Mouse (Mus musculus) hindbrain, embryonic 16.5 days (tissue): ENCODE measurements around the gene Inpp4b. TPM values are rescaled to one million over a fixed set of nuclear protein-coding genes. Genes with fewer than 3 reads are reported as not detected.

Experiments used
- ATAC-seq: fragments of 200-750 bp; cut with Nextera tagmentation; 2 replicates; pipeline ENCODE4 v1.8.0; 2017; ENCODE audit warnings: moderate TSS enrichment, moderate library complexity
- H3K27ac ChIP-seq: fragments of 300-500 bp; sonication (generic); 2 replicates; pipeline ENCODE4 v1.5.1; 2014; ENCODE audit warnings: low read depth, mild to moderate bottlenecking, control low read depth, low read length, moderate library complexity
- H3K27me3 ChIP-seq: fragments of 300-500 bp; sonication (generic); replicated peaks from 2 replicates; pipeline ENCODE4 v1.6.1; 2014; ENCODE audit warnings: low read length; ENCODE audit not compliant: control insufficient read depth, insufficient read depth
- H3K36me3 ChIP-seq: fragments of 300-500 bp; sonication (generic); 2 replicates; pipeline ENCODE4 v1.6.1; 2014; ENCODE audit warnings: mild to moderate bottlenecking, low read length, moderate library complexity, mixed read lengths; ENCODE audit not compliant: control insufficient read depth, insufficient read depth
- H3K4me1 ChIP-seq: fragments of 300-500 bp; sonication (generic); 2 replicates; pipeline ENCODE4 v1.6.1; 2014; ENCODE audit warnings: low read depth, low read length; ENCODE audit not compliant: control insufficient read depth, insufficient read depth
- H3K4me2 ChIP-seq: fragments of 300-500 bp; sonication (generic); 2 replicates; pipeline ENCODE4 v1.6.1; 2014; ENCODE audit warnings: mild to moderate bottlenecking, low read length, control low read depth, moderate library complexity
- H3K4me3 ChIP-seq: fragments of 300-500 bp; sonication (generic); 2 replicates; pipeline ENCODE4 v1.5.1; 2014; ENCODE audit warnings: mild to moderate bottlenecking, low read length, control low read depth, moderate library complexity
- H3K9ac ChIP-seq: fragments of 300-500 bp; sonication (generic); 2 replicates; pipeline ENCODE4 v1.6.1; 2014; ENCODE audit warnings: low read depth, mild to moderate bottlenecking, control low read depth, low read length, moderate library complexity
- H3K9me3 ChIP-seq: fragments of 300-500 bp; sonication (generic); 2 replicates; pipeline ENCODE4 v1.6.1; 2014; ENCODE audit warnings: mild to moderate bottlenecking, low read length, moderate library complexity; ENCODE audit not compliant: control insufficient read depth
- WGBS: fragments of 180-500 bp; shearing (Covaris S2); extraction: QIAGEN DNeasy Blood & Tissue Kit; methylation state at CpG from one replicate; pipeline ENCODE4 v1.1.7; 2014; 5-methylcytosine and 5-hydroxymethylcytosine counted together
- polyA plus RNA-seq: library from polyadenylated mRNA; unstranded; fragments of >200 nt; fragmentation: Nextera tagmentation; extraction: Ambion mirVana; gene quantifications from 2 replicates; pipeline ENCODE4 v1.2.1, GENCODE M21; 2015

Inpp4b gene
- polyA plus RNA-seq, 1 experiment from 2014 or later, result 13.6 TPM

- no peak overlapping the region for H3K4me3 ChIP-seq
- H3K27me3 ChIP-seq, result no peaks in the 10 kb centered on the region
- H3K4me2 ChIP-seq, result no peak overlapping the region
- ATAC-seq, result no peak
- H3K4me1 ChIP-seq, result no peaks in the 10 kb centered on the region
- H3K9me3 ChIP-seq, result no peaks in the 10 kb centered on the region
- no peak overlapping the region for H3K27ac ChIP-seq
- 24% methylated on average over 4 of the region's 4 CpGs for WGBS
- no peaks in the 10 kb centered on the region for H3K36me3 ChIP-seq
- no peak overlapping the region for H3K9ac ChIP-seq
Measured at GRCm38 (mm10) chr8:81527661-81528060, 185.3 kb downstream of the Inpp4b start.

- Histone ChIP-seq H3K9ac (no peak overlapping the region), H3K4me1 (no peaks in the 10 kb centered on the region), H3K27me3 (no peaks in the 10 kb centered on the region), H3K4me2 (no peak overlapping the region), H3K36me3 (no peaks in the 10 kb centered on the region), H3K27ac (no peak overlapping the region), H3K4me3 (no peak overlapping the region), H3K9me3 (no peaks in the 10 kb centered on the region)
- 88% methylated on average over 3 of the region's 3 CpGs for WGBS
- ATAC-seq, result no peak
Measured at GRCm38 (mm10) chr8:81538310-81538709, 196.0 kb downstream of the Inpp4b start.

DNA sequence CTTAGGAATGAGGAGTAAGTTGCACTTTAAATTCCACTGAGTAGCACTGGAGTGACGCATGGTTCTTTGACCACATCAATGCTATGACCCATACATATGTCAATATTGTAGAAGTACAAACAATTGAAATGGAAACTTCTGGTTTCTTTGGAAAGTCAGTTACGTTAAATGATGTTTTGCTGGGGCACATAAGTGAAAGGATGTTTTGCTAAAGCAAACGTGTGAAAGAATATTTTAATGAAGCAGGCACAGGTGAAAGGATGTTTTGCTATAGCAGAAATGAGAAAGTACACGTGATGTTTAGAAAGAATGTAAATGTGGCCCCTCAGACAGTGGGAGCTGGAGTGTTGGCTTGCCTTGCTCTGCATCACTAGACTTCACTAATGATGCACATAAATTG, 216.2 kb downstream of the Inpp4b start:
- no peak overlapping the region for H3K9ac ChIP-seq
- H3K4me1 ChIP-seq, result no peaks in the 10 kb centered on the region
- H3K27ac ChIP-seq, result no peak overlapping the region
- H3K27me3 ChIP-seq, result no peaks in the 10 kb centered on the region
- no peak overlapping the region for H3K4me3 ChIP-seq
- H3K4me2 ChIP-seq, result no peak overlapping the region
- no peak for ATAC-seq
- H3K9me3 ChIP-seq, result no peaks in the 10 kb centered on the region
- H3K36me3 ChIP-seq, result no peaks in the 10 kb centered on the region
- WGBS, result 84% methylated on average over 4 of the region's 4 CpGs

DNA sequence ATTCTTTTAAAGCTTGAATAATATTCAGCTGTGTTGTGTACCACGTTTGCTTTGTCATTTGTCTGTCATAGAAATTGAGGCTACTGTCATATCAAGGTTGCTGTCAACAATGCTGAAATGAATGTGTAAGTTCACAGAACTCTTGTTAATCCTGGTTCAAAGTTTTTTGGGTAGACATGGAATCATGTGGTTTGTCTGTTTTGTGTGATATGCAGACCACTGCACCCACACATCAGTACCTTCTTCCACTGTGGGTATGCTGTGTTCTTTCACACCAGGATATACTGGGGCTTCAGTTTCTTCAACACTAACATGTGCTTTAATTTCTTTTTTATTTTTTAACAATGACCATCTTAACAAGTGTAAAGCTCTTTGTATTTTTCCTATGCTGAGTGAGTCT, 220.0 kb downstream of the Inpp4b start:
- no peak overlapping the region for H3K27ac ChIP-seq
- no peak overlapping the region for H3K9ac ChIP-seq
- ATAC-seq, result no peak
- H3K27me3 ChIP-seq, result no peaks in the 10 kb centered on the region
- H3K9me3 ChIP-seq, result no peaks in the 10 kb centered on the region
- H3K4me3 ChIP-seq, result no peak overlapping the region
- H3K4me1 ChIP-seq, result no peaks in the 10 kb centered on the region
- H3K36me3 ChIP-seq, result no peaks in the 10 kb centered on the region
- no peak overlapping the region for H3K4me2 ChIP-seq
- 69% methylated on average over 1 of the region's 1 CpGs for WGBS

- Histone ChIP-seq H3K9me3 (no peaks in the 10 kb centered on the region), H3K4me1 (no peaks in the 10 kb centered on the region), H3K27ac (no peak overlapping the region), H3K36me3 (no peaks in the 10 kb centered on the region), H3K9ac (no peak overlapping the region), H3K4me3 (no peak overlapping the region), H3K27me3 (no peaks in the 10 kb centered on the region), H3K4me2 (no peak overlapping the region)
- 88% methylated on average over 4 of the region's 4 CpGs for WGBS
- no peak for ATAC-seq
Measured at GRCm38 (mm10) chr8:81565484-81565883, 223.1 kb downstream of the Inpp4b start.

GRCm38 (mm10) chr8:81572319-81573104, 230.2 kb downstream of the Inpp4b start:
- Histone ChIP-seq H3K9ac (no peak overlapping the region), H3K4me1 (no peaks in the 10 kb centered on the region), H3K36me3 (no peaks in the 10 kb centered on the region), H3K4me2 (no peak overlapping the region), H3K27ac (no peak overlapping the region), H3K27me3 (no peaks in the 10 kb centered on the region), H3K9me3 (no peaks in the 10 kb centered on the region), H3K4me3 (no peak overlapping the region)
- WGBS, result 88% methylated on average over 1 of the region's 1 CpGs
- no peak for ATAC-seq

DNA sequence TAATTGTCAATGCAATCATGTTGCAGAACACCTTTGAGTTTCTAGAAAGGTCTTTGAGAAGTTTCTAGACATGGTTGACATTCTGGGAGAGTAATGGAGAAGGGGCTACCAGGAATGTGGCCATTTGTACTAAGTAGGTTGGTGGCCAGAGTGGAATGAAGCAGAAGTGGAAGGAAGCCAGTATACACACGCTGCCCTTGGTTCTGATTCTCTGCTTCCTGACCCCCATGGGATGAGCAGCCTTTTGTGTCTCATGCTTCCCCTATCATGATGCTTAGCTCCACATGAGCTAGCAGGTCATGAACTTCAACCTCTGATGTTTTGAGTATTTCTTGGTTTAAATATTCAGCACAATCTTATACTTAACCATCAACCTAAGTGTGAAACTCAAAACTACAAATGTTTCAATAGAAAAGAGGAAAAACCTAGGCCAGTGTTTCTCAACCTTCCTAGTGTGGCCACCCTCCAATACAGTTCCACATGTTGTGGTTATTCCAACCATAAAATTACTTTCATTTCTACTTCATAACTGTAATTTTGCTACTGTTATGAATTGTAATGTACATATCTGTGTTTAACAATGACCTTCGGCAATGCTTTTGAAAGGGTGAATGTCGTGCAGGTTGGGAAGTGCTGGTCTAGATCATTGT, 233.0 kb downstream of the Inpp4b start:
- H3K36me3 ChIP-seq, result no peaks in the 10 kb centered on the region
- H3K27me3 ChIP-seq, result no peaks in the 10 kb centered on the region
- 94% methylated on average over 3 of the region's 3 CpGs for WGBS
- no peaks in the 10 kb centered on the region for H3K9me3 ChIP-seq
- no peak overlapping the region for H3K4me3 ChIP-seq
- H3K4me2 ChIP-seq, result no peak overlapping the region
- no peak overlapping the region for H3K27ac ChIP-seq
- no peaks in the 10 kb centered on the region for H3K4me1 ChIP-seq
- no peak for ATAC-seq
- no peak overlapping the region for H3K9ac ChIP-seq

DNA sequence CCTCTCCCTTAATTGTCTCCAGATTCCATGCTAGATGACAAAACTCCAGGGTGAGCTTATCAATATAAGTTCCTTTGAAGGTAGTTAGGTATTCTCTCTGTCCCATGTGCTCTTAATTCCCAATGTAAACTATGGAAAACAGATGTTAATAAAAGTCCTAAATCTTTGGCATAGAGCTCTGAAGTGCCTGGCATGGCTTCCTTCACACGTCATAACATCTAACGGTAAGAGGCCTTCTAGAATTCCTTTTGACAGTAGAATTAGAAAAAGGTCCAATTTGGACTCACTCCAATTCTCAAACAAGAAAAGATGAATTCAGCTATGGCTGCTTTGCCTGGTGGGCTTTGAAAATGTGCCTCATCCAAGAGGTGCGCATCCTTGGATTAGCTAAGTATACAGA, 236.6 kb downstream of the Inpp4b start:
- no peaks in the 10 kb centered on the region for H3K36me3 ChIP-seq
- no peak overlapping the region for H3K9ac ChIP-seq
- H3K4me3 ChIP-seq, result no peak overlapping the region
- WGBS, result 60% methylated on average over 3 of the region's 3 CpGs
- ATAC-seq, result no peak
- H3K4me1 ChIP-seq, result no peaks in the 10 kb centered on the region
- no peak overlapping the region for H3K4me2 ChIP-seq
- no peak overlapping the region for H3K27ac ChIP-seq
- H3K9me3 ChIP-seq, result no peaks in the 10 kb centered on the region
- no peaks in the 10 kb centered on the region for H3K27me3 ChIP-seq

DNA sequence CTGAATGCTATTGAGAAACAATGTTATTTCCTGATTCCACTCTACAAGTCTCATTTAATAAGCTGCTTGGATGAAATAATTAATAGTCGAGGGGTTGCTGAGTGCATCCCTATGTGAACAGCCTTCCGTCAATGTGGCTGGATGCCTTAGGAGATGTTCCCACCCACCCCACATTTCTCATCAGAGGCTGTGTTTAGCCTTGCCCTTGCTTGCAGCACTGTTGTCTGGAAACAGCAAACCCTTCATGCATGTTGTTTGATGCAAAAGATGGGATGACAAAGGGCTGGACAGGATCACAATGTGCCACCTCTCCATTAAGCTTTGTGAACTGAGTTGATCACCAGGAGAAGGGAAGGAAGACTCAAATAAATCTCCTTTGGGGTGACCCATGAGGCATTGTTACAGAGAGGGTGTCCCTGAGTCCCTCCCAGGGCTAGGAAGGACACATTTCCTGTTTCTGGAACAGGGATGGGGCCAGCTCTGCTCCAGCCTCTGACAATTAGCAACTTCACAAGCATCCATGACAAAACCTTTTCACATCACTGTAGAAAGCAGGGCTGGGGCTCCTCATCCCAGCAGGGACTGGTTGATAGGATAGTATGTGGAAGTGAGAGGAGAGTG, 239.6 kb downstream of the Inpp4b start:
- H3K9ac ChIP-seq, result no peak overlapping the region
- no peaks in the 10 kb centered on the region for H3K4me1 ChIP-seq
- H3K4me3 ChIP-seq, result no peak overlapping the region
- H3K27me3 ChIP-seq, result no peaks in the 10 kb centered on the region
- WGBS, result 75% methylated on average over 2 of the region's 2 CpGs
- no peaks in the 10 kb centered on the region for H3K9me3 ChIP-seq
- H3K4me2 ChIP-seq, result no peak overlapping the region
- H3K36me3 ChIP-seq, result no peaks in the 10 kb centered on the region
- no peak overlapping the region for H3K27ac ChIP-seq
- no peak for ATAC-seq
